Mouse (Mus musculus) hindbrain, embryonic 14.5 days (tissue): ENCODE measurements around the gene Cbarp. TPM values are rescaled to one million over a fixed set of nuclear protein-coding genes. Genes with fewer than 3 reads are reported as not detected.
A peak's percentile ranks its signal among the peaks of the same experiment; 100 is the strongest.

Source experiments
- ATAC-seq: fragments of 200-750 bp; cut with Nextera tagmentation; 2 replicates; pipeline ENCODE4 v1.8.0; 2017; ENCODE audit warnings: moderate number of reproducible peaks, mild to moderate bottlenecking, moderate TSS enrichment, moderate library complexity; ENCODE audit not compliant: low FRiP score
- DNase-seq: peaks from one replicate; pipeline ENCODE4 v3.0.0-alpha.2; 2015; ENCODE audit warnings: low spot score
- H3K27ac ChIP-seq: fragments of 300-500 bp; sonication (generic); 2 replicates; pipeline ENCODE4 v1.5.1; 2014; ENCODE audit warnings: mild to moderate bottlenecking, moderate library complexity
- H3K27me3 ChIP-seq: fragments of 300-500 bp; sonication (generic); 2 replicates; pipeline ENCODE4 v1.6.1; 2014; ENCODE audit warnings: mild to moderate bottlenecking, low read length, mixed read lengths; ENCODE audit not compliant: control insufficient read depth, insufficient read depth
- H3K36me3 ChIP-seq: fragments of 300-500 bp; sonication (generic); replicated peaks from 2 replicates; pipeline ENCODE4 v1.6.1; 2014; ENCODE audit not compliant: control insufficient read depth, insufficient read depth
- H3K4me1 ChIP-seq: fragments of 300-500 bp; sonication (generic); replicated peaks from 2 replicates; pipeline ENCODE4 v1.6.1; 2014; ENCODE audit warnings: antibody characterized with exemption, low read length, mixed read lengths; ENCODE audit not compliant: control insufficient read depth, insufficient read depth
- H3K4me2 ChIP-seq: fragments of 300-500 bp; sonication (generic); replicated peaks from 2 replicates; pipeline ENCODE4 v1.6.1; 2014; ENCODE audit warnings: mild to moderate bottlenecking, moderate library complexity
- H3K4me3 ChIP-seq: fragments of 300-500 bp; sonication (generic); replicated peaks from 2 replicates; pipeline ENCODE4 v1.5.1; 2014; ENCODE audit warnings: mild to moderate bottlenecking, low read length
- H3K9ac ChIP-seq: fragments of 300-500 bp; sonication (generic); 2 replicates; pipeline ENCODE4 v1.6.1; 2014
- H3K9me3 ChIP-seq: fragments of 300-500 bp; sonication (generic); 2 replicates; pipeline ENCODE4 v1.6.1; 2016; ENCODE audit warnings: low read length; ENCODE audit not compliant: control insufficient read depth
- WGBS: fragments of 180-500 bp; shearing (Covaris S2); extraction: QIAGEN DNeasy Blood & Tissue Kit; methylation state at CpG from one replicate; pipeline ENCODE4 v1.1.7; 2014; 5-methylcytosine and 5-hydroxymethylcytosine counted together
- polyA plus RNA-seq: library from polyadenylated mRNA; unstranded; fragments of >200 nt; fragmentation: Nextera tagmentation; extraction: Ambion mirVana; gene quantifications from 2 replicates; pipeline ENCODE4 v1.2.1, GENCODE M21; 2014

Gene Cbarp
- polyA plus RNA-seq, 1 experiment from 2014 or later, result 93.4 TPM

DNA sequence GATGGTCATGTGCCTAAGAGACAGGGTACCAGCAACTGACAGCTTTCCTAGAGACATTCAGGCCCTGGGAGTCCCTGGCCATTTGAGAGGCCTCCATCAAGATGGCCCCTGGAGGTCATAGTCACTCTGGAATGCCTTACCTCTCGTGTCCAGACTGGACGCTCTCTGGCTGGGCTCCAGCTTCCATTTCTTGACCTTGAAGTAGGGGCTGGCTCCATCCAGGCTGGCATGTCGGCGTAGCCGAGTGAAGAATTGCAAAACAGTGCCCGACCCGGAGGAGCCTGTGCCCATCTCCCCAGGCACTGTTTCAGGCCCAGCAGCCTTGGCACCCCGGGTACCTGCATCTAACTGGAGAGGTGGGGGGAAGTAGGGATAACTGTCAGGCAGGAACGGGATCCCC, 6.2 kb downstream of the Cbarp start:
- Histone ChIP-seq H3K27me3 (no peaks in the 10 kb centered on the region), H3K4me1 (peaks cover 38% of the 10 kb centered on the region), H3K9me3 (no peaks in the 10 kb centered on the region), H3K4me2 (no peak overlapping the region), H3K36me3 (peaks cover 76% of the 10 kb centered on the region), H3K4me3 (no peak overlapping the region), H3K27ac (no peak overlapping the region), H3K9ac (no peak overlapping the region)
- ATAC-seq (no peak), DNase-seq (no peak)
- WGBS, result 88% methylated on average over 9 of the region's 9 CpGs

DNA sequence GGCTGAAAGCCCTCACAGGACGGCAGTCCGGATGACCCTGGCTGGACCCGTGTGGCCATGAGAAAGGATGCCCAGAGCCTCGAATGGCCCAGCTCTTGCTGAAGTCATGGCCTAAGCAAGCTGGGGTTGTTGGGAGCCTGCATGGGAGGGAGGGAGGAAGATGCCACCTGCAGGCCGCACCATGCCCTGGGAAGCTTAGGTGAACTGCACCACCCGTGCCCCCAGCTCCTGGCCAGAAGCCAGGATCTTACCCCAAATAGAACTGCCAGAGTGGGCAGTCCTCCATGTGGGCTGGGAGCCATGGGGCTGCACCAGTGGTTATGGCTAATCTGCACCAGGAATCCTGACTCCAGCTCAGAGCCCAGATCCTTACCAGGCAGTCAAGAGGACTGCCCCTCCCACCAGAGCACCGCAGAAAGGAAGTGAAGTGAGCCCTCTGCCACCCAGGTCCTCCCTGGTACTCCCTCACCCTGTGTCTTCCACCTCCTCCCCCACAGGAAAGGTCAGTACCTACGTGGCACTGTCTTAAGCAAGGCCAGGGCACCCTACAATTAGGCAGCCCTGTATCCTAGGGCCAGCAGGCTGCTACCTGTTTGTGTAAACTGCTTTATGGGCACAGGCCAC, 7.3 kb downstream of the Cbarp start:
- H3K4me1 ChIP-seq, result peaks cover 34% of the 10 kb centered on the region
- no peak overlapping the region for H3K4me2 ChIP-seq
- H3K9me3 ChIP-seq, result no peaks in the 10 kb centered on the region
- no peak for DNase-seq
- H3K9ac ChIP-seq, result no peak overlapping the region
- ATAC-seq, result no peak
- no peak overlapping the region for H3K4me3 ChIP-seq
- no peaks in the 10 kb centered on the region for H3K27me3 ChIP-seq
- H3K27ac ChIP-seq, result no peak overlapping the region
- H3K36me3 ChIP-seq, result peaks cover 87% of the 10 kb centered on the region
- WGBS, result 63% methylated on average over 8 of the region's 8 CpGs

DNA sequence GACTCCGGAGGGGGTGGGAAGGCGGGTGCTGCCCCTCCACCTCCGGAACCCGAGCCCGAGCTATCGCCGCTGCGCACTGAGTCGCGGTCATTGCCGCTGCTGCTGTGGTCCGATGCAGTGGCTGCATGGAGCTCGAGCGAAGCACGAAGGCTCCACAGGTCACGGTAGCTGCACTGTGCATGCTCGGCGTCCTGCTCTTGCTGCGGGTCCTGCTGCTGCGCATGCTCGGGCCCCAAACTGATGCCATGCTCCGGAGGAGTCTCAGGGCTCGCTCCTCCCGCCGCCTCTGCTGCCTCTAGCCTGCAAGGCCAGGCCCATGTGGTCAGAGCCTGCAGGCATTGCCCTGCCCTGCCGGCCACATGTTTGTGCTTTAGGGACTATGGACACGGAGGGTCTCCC, 8.7 kb downstream of the Cbarp start:
- Histone ChIP-seq H3K9ac (peak overlapping the region; percentile 20; the same call in 1 of the 2 replicates), H3K4me3 (no peak overlapping the region), H3K27me3 (no peaks in the 10 kb centered on the region), H3K4me2 (peak overlapping the region; percentile 29), H3K36me3 (peaks cover 100% of the 10 kb centered on the region), H3K4me1 (peaks cover 20% of the 10 kb centered on the region), H3K27ac (no peak overlapping the region), H3K9me3 (no peaks in the 10 kb centered on the region)
- ATAC-seq, result no peak
- 32% methylated on average over 27 of the region's 27 CpGs for WGBS
- DNase-seq, result no peak

DNA sequence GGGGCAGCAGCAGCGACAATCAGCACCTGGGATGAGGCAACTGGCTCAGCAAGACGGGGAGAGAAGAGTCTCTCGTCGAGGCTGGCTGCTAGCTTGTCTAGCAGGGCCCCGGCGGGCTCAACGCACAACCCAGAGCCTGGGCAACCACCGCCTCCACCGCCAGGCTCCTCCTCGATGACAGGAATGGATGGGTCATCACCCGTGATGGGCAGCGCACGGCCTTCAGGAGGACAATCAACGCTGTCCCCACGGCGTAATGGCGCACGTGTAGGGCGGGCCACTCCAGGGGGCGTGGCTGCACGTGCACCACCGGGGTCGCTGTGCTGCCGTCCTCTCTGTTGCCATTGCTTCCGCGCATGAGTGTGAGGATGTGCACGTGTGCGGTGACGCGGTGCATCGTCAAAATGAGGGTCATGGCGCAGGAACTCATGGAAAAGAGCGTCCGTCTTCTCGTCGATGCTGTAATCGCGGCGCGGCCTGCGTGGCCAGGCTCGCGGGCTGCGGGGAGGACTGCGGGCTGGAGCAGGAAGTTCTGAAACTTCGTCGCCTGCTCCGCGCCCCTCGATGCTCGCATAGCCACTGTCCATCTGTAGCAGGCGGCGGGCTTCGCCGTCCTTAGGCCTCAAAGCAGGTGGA, 9.2 kb downstream of the Cbarp start:
- H3K27ac ChIP-seq, result no peak overlapping the region
- peak; percentile 69 for DNase-seq
- peaks cover 15% of the 10 kb centered on the region for H3K4me1 ChIP-seq
- peak overlapping the region; percentile 20; the same call in 1 of the 2 replicates for H3K9ac ChIP-seq
- peaks cover 100% of the 10 kb centered on the region for H3K36me3 ChIP-seq
- 15% methylated on average over 53 of the region's 55 CpGs for WGBS
- no peaks in the 10 kb centered on the region for H3K27me3 ChIP-seq
- H3K4me2 ChIP-seq, result peak overlapping the region; percentile 29
- no peaks in the 10 kb centered on the region for H3K9me3 ChIP-seq
- peak overlapping the region; percentile 6; the same call in 1 of the 2 replicates for H3K4me3 ChIP-seq
- peak; percentile 32; the same call in 1 of the 2 replicates for ATAC-seq

DNA sequence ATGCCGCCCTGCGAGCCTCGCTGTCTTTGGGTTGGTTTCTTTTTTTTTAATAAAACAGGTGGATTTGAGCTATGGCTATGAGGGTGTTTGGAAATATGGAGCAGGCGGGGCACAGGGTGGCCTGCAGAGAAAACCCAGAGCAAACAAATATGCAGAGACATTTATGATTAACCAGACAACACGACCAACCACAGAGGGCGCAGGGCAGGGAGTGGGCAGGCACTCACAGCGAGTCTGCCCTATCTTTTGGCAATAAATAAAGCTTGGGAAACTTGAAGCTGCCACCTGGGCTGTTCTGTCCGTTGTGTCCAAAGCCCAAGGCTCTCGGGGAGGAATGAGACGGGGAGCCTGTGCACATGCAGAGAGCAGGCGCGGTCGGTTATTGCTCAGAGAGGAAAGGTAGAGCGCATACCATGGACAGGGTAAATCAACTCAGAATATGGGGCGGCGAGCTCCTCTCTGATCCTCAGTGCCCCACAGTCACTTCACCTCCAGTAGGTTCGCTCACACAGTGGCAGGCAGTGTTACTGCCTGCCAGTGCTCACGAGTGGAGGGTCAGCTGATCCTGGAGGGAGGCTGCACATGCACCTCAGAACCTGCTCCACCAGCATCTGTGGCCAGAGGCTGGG, 10.1 kb downstream of the Cbarp start:
- no peak for ATAC-seq
- DNase-seq, result no peak
- Histone ChIP-seq H3K4me3 (no peak overlapping the region), H3K36me3 (peaks cover 100% of the 10 kb centered on the region), H3K27ac (no peak overlapping the region), H3K4me2 (no peak overlapping the region), H3K9me3 (no peaks in the 10 kb centered on the region), H3K4me1 (peaks cover 11% of the 10 kb centered on the region; the same call in 1 of the 2 replicates), H3K27me3 (no peaks in the 10 kb centered on the region), H3K9ac (no peak overlapping the region)
- WGBS, result 85% methylated on average over 18 of the region's 18 CpGs

DNA sequence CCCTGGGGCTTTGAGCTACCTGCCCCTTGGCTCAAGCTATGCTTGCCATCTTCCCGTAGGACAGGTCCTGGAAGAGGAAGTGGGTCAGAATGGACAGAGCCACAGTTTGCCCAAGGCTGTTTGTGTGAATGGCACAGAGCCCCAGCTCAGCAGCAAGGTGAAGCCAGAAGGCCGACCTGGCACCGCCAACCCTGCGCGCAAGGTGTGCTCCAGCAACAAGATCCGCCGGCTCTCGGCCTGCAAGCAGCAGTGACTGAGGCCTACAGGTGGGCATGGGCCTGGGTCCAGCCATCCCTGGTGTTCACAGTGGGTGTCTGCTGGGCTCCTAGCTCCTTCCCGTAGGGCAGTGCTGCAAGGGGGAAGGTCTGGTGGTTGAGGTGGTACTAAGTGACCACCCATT, 10.8 kb downstream of the Cbarp start:
- 0 out of 2 replicates have a peak overlapping the region, but pooled peaks have one; percentile 4 for H3K9ac ChIP-seq
- peaks cover 11% of the 10 kb centered on the region; the same call in 1 of the 2 replicates for H3K4me1 ChIP-seq
- WGBS, result 94% methylated on average over 9 of the region's 9 CpGs
- peaks cover 100% of the 10 kb centered on the region for H3K36me3 ChIP-seq
- no peak overlapping the region for H3K4me3 ChIP-seq
- H3K4me2 ChIP-seq, result no peak overlapping the region
- no peak for ATAC-seq
- no peaks in the 10 kb centered on the region for H3K27me3 ChIP-seq
- no peak overlapping the region for H3K27ac ChIP-seq
- no peaks in the 10 kb centered on the region for H3K9me3 ChIP-seq
- DNase-seq, result no peak

DNA sequence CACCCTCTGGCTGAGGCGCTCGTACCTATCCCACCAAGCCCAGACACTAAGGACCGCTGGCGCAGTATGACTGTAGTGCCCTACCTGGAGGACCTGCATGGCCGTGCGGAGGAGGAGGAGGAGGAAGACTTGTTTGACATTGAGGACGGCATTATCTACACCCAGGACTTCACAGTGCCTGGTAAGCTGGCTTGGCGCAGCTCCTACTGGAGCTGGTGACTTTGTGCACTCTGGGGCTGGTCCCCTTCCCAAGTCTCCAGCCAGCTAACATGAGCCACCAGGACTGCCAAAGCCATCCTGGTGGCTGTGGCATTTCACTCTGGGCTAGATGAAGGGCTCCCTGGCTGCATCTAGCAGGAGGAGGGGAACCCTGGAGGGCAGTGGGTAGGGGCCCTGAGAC, 12.7 kb downstream of the Cbarp start:
- WGBS, result 98% methylated on average over 8 of the region's 8 CpGs
- H3K36me3 ChIP-seq, result peaks cover 88% of the 10 kb centered on the region
- no peak overlapping the region for H3K9ac ChIP-seq

DNA sequence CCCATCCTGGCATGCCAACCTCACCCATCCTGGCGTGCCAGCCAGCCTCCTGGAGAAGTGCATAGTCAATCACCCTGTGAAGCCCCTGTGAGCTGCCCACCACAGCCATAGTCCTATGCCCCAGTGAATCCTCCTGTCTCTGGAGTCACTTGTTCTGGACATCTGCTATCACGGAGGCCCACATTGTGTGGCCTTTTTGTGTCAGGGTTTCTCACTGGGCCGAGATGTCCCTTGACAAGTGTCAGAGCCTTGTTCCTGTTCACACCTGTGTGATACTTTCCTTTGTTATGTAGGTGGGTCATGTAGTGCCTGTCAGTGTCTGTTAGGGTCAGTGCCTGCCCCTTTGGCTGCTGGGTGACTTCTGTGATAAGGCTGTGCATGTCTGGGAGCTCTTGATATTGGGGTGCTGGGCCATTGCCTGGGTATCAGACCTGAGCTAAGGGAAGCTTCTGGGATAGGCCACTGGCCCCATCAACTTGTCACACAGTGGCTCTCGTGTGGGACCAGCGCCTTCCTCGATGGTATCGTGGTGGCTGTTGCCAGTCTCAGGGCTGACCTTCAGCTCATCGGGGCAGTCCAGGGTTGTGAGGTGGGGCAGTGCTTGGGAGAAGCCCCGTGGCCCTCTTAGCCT, 16.6 kb downstream of the Cbarp start:
- H3K27me3 ChIP-seq, result no peaks in the 10 kb centered on the region
- H3K4me3 ChIP-seq, result no peak overlapping the region
- no peak overlapping the region for H3K9ac ChIP-seq
- H3K4me2 ChIP-seq, result no peak overlapping the region
- no peak overlapping the region for H3K27ac ChIP-seq
- H3K4me1 ChIP-seq, result peaks cover 4% of the 10 kb centered on the region
- no peak for ATAC-seq
- H3K9me3 ChIP-seq, result no peaks in the 10 kb centered on the region
- 95% methylated on average over 9 of the region's 9 CpGs for WGBS
- DNase-seq, result no peak
- H3K36me3 ChIP-seq, result peaks cover 62% of the 10 kb centered on the region

More for the DNA sequence above, 12.7 kb downstream of the Cbarp start:
- Histone ChIP-seq H3K27ac (no peak overlapping the region), H3K27me3 (no peaks in the 10 kb centered on the region), H3K4me3 (no peak overlapping the region), H3K4me1 (peaks cover 11% of the 10 kb centered on the region; the same call in 1 of the 2 replicates), H3K9me3 (no peaks in the 10 kb centered on the region), H3K4me2 (no peak overlapping the region)
- DNase-seq (no peak), ATAC-seq (no peak)

DNA sequence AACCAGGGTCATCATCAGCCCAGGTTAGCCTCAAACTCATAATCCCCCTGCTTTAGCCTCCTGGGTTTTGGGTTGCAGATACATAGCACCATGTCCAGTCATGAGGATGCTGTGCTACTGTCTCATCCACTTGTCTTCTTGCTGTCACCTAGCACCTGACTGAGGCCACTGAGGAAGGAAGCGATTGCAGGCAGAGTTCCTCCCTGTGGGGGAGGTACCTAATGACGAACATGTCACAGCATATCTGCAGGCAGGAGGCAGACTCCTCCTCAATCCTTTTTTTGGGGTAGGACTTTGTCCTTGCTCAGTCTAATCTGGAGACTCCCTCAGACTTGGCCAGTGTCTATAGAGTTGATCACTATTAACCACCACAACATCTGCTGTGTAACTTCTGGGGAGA, 19.0 kb downstream of the Cbarp start:
- H3K4me2 ChIP-seq, result no peak overlapping the region
- H3K27me3 ChIP-seq, result no peaks in the 10 kb centered on the region
- H3K4me3 ChIP-seq, result no peak overlapping the region
- H3K4me1 ChIP-seq, result peaks cover 28% of the 10 kb centered on the region
- peaks cover 43% of the 10 kb centered on the region for H3K36me3 ChIP-seq
- no peak for DNase-seq
- ATAC-seq, result no peak
- H3K9ac ChIP-seq, result no peak overlapping the region
- no peaks in the 10 kb centered on the region for H3K9me3 ChIP-seq
- WGBS, result 82% methylated on average over 2 of the region's 2 CpGs
- no peak overlapping the region for H3K27ac ChIP-seq
